In genomic region chr14:114261657-114262056, GRCm38 (mm10) we compare ENCODE assay signal across 12 mouse cellular contexts.
"Had no signal": no experiment of that assay in that cellular context is flagged by ENCODE, and none has a peak within 500 bp of the region (broad histone marks: within the 10 kb centered on the region; RNA-seq: fewer than 3 reads in every experiment).

No protein-coding gene starts in this region.

- DNase-seq: liver, postnatal 0 days; lung, adult 2 months; lung, postnatal 14 days; lung, postnatal 36 days; right cerebral cortex, postnatal 14 days; spleen, adult 18-20 months; thymus, adult 2 months; thymus, postnatal 25 days; thymus, postnatal 4 days had no signal

- ATAC-seq: liver, postnatal 0 days; lung, postnatal 0 days; midbrain, embryonic 13.5 days; midbrain, embryonic 15.5 days had no signal
